Comparison of ENCODE assay signal across 12 mouse cellular contexts in genomic region chr2:5125506-5125905, GRCm38 (mm10). TPM values are rescaled to one million over a fixed set of nuclear protein-coding genes. Genes with fewer than 3 reads are reported as not detected.
A peak's percentile ranks its signal among the peaks of the same experiment; 100 is the strongest.
DNase-seq lines count a peak whose midpoint lies in the region; ATAC-seq and TF ChIP-seq lines count a peak whose summit lies in the region.
"Had no signal": no experiment of that assay in that cellular context is flagged by ENCODE, and none has a peak within 500 bp of the region (broad histone marks: within the 10 kb centered on the region; RNA-seq: fewer than 3 reads in every experiment).

No protein-coding gene starts in this region.

- H3K27ac ChIP-seq in forebrain, postnatal 0 days (ENCODE audit: low read depth, low read length), result no peak overlapping the region
- no peak overlapping the region for H3K27ac ChIP-seq in forebrain, embryonic 10.5 days
- no peak overlapping the region; the same call in 1 of the 2 replicates for H3K27ac ChIP-seq in hindbrain, postnatal 0 days
- no peak overlapping the region for H3K27ac ChIP-seq in hindbrain, embryonic 16.5 days (ENCODE audit: low read depth, low read length)
- H3K27ac ChIP-seq: limb, embryonic 13.5 days had no signal

- H3K9ac ChIP-seq in forebrain, postnatal 0 days, result no peak overlapping the region
- H3K9ac ChIP-seq in hindbrain, postnatal 0 days (replicated peaks; ENCODE audit: low read length), result no peak overlapping the region
- no peak overlapping the region for H3K9ac ChIP-seq in hindbrain, embryonic 16.5 days (ENCODE audit: low read depth, low read length)
- H3K9ac ChIP-seq: limb, embryonic 13.5 days had no signal

- H3K4me3 ChIP-seq in forebrain, postnatal 0 days (ENCODE audit: low read depth, low read length), result no peak overlapping the region
- no peak overlapping the region for H3K4me3 ChIP-seq in forebrain, embryonic 10.5 days
- H3K4me3 ChIP-seq in hindbrain, postnatal 0 days (ENCODE audit: low read length), result no peak overlapping the region
- no peak overlapping the region for H3K4me3 ChIP-seq in hindbrain, embryonic 16.5 days (ENCODE audit: low read length)
- H3K4me3 ChIP-seq: limb, embryonic 13.5 days had no signal

- peak; percentile 44; the same call in 1 of the 2 replicates for ATAC-seq in forebrain, postnatal 0 days
- peak; percentile 12; the same call in 1 of the 2 replicates for ATAC-seq in hindbrain, postnatal 0 days
- no peak for ATAC-seq in hindbrain, embryonic 16.5 days

- no peaks in the 10 kb centered on the region for H3K9me3 ChIP-seq in forebrain, postnatal 0 days (ENCODE audit: low read length)
- no peaks in the 10 kb centered on the region for H3K9me3 ChIP-seq in forebrain, embryonic 10.5 days
- no peaks in the 10 kb centered on the region for H3K9me3 ChIP-seq in hindbrain, postnatal 0 days (ENCODE audit: low read length)
- no peaks in the 10 kb centered on the region for H3K9me3 ChIP-seq in hindbrain, embryonic 16.5 days (ENCODE audit: control insufficient read depth, low read length)
- H3K9me3 ChIP-seq: limb, embryonic 13.5 days had no signal

- no peak for DNase-seq in forebrain, postnatal 0 days
- no peak for DNase-seq in forebrain, embryonic 10.5 days (ENCODE audit: extremely low spot score, low spot score)
- no peak for DNase-seq in hindbrain, postnatal 0 days (ENCODE audit: low spot score)
- peak; percentile 13 for DNase-seq in MEL-GATA-1-ER (ENCODE audit: extremely low read depth, low read depth)
- DNase-seq in liver, result peak; percentile 10
- DNase-seq in frontal cortex, postnatal 36 days (ENCODE audit: low spot score in 2 of 2), result no peak
- no peak for DNase-seq in T-cell, adult 2 months (ENCODE audit: low spot score)
- DNase-seq: adrenal gland, postnatal 25 days; right cerebral cortex, postnatal 25 days; thymus, postnatal 14 days had no signal

- H3K4me1 ChIP-seq in forebrain, postnatal 0 days (ENCODE audit: insufficient read depth), result peaks cover 3% of the 10 kb centered on the region; the same call in 1 of the 2 replicates
- H3K4me1 ChIP-seq in forebrain, embryonic 10.5 days, result peaks cover 10% of the 10 kb centered on the region
- peaks cover 5% of the 10 kb centered on the region for H3K4me1 ChIP-seq in hindbrain, postnatal 0 days (ENCODE audit: insufficient read depth, low read length)
- H3K4me1 ChIP-seq in hindbrain, embryonic 16.5 days (ENCODE audit: control insufficient read depth, insufficient read depth, low read depth, low read length), result peaks cover 3% of the 10 kb centered on the region; the same call in 1 of the 2 replicates

- no peak overlapping the region for H3K4me2 ChIP-seq in forebrain, postnatal 0 days (ENCODE audit: low read depth)
- no peak overlapping the region for H3K4me2 ChIP-seq in hindbrain, postnatal 0 days (ENCODE audit: low read depth, low read length)
- H3K4me2 ChIP-seq in hindbrain, embryonic 16.5 days (ENCODE audit: low read length), result no peak overlapping the region
- H3K4me2 ChIP-seq: limb, embryonic 13.5 days had no signal

- no peaks in the 10 kb centered on the region for H3K27me3 ChIP-seq in forebrain, postnatal 0 days (ENCODE audit: insufficient read depth, low read length)
- H3K27me3 ChIP-seq in forebrain, embryonic 10.5 days (ENCODE audit: poor library complexity, severe bottlenecking), result no peaks in the 10 kb centered on the region
- no peaks in the 10 kb centered on the region for H3K27me3 ChIP-seq in hindbrain, postnatal 0 days (ENCODE audit: insufficient read depth, low read length)
- no peaks in the 10 kb centered on the region for H3K27me3 ChIP-seq in hindbrain, embryonic 16.5 days (replicated peaks; ENCODE audit: control insufficient read depth, insufficient read depth, low read length)
- H3K27me3 ChIP-seq: limb, embryonic 13.5 days had no signal

- no peak for TF ChIP-seq CTCF in forebrain, postnatal 0 days (IDR thresholded peaks at IDR 0.05; ENCODE audit: low read depth)
- no peak for TF ChIP-seq CTCF in hindbrain, postnatal 0 days (IDR thresholded peaks at IDR 0.05; ENCODE audit: low read depth)

- H3K36me3 ChIP-seq in forebrain, postnatal 0 days (ENCODE audit: insufficient read depth), result no peaks in the 10 kb centered on the region
- no peaks in the 10 kb centered on the region for H3K36me3 ChIP-seq in forebrain, embryonic 10.5 days (replicated peaks)
- no peaks in the 10 kb centered on the region for H3K36me3 ChIP-seq in hindbrain, postnatal 0 days (ENCODE audit: insufficient read depth, low read length)
- no peaks in the 10 kb centered on the region for H3K36me3 ChIP-seq in hindbrain, embryonic 16.5 days (ENCODE audit: control insufficient read depth, insufficient read depth, low read length)
- H3K36me3 ChIP-seq: limb, embryonic 13.5 days had no signal

- WGBS in forebrain, postnatal 0 days, result 32% methylated on average over 6 of the region's 6 CpGs
- 46% methylated on average over 6 of the region's 6 CpGs for WGBS in forebrain, embryonic 10.5 days
- WGBS in hindbrain, postnatal 0 days, result 20% methylated on average over 6 of the region's 6 CpGs
- WGBS in hindbrain, embryonic 16.5 days, result 23% methylated on average over 6 of the region's 6 CpGs

RNA-seq across cellular contexts. Expression of gene Ccdc3, which starts 12.1 kb away (rescaled TPM):
- 9.2 and 9.9 TPM in 2 replicates for total RNA-seq in forebrain, postnatal 0 days (2014; rRNA removed)
- polyA plus RNA-seq in forebrain, postnatal 0 days (2015; fragmentation: Nextera tagmentation; extraction: Ambion mirVana), result 2.9 and 4.7 TPM in 2 replicates
- 0.92 and 1.8 TPM in 2 replicates for polyA plus RNA-seq in forebrain, embryonic 10.5 days (2016; fragmentation: Nextera tagmentation; extraction: Ambion mirVana)
- 18.9 and 21.5 TPM in 2 replicates for total RNA-seq in hindbrain, postnatal 0 days (2014; rRNA removed)
- 7.1 and 8.4 TPM in 2 replicates for polyA plus RNA-seq in hindbrain, postnatal 0 days (2015; fragmentation: Nextera tagmentation; extraction: Ambion mirVana)
- 7.9 and 14.8 TPM in 2 replicates for polyA plus RNA-seq in hindbrain, embryonic 16.5 days (2015; fragmentation: Nextera tagmentation; extraction: Ambion mirVana)

Comparison
In these comparisons a context has a peak if more than half of its experiments do, and no peak if none do; other contexts are left out.
1. DNase-seq: peak in MEL-GATA-1-ER (single experiment) and liver (single experiment); none in forebrain, postnatal 0 days (single experiment), forebrain, embryonic 10.5 days (single experiment), hindbrain, postnatal 0 days (single experiment), frontal cortex, postnatal 36 days (0 of 2) and T-cell, adult 2 months (single experiment).